Mouse (Mus musculus) spleen, adult 2 months (tissue): ENCODE measurements around the gene Nek5. TPM values are rescaled to one million over a fixed set of nuclear protein-coding genes. Genes with fewer than 3 reads are reported as not detected.

ENCODE experiments used
- DNase-seq, 2 experiments: peaks; one replicate each; pipeline versions ENCODE4 v3.0.0 to v3.0.0-alpha.2; 2012 to 2021; ENCODE audit warnings: low spot score in 2 of 2, low read depth in 1 of 2
- H3K27ac ChIP-seq: fragments of 200-500 bp; 2 replicates; pipeline ENCODE4 v1.5.1; 2012; ENCODE audit warnings: low read length, inconsistent platforms; ENCODE audit not compliant: insufficient read depth
- H3K27me3 ChIP-seq: fragments of 200-500 bp; 2 replicates; pipeline ENCODE4 v1.6.1; 2012; ENCODE audit warnings: mild to moderate bottlenecking, moderate library complexity, low read length, inconsistent platforms; ENCODE audit not compliant: control insufficient read depth, insufficient read depth
- H3K36me3 ChIP-seq: fragments of 200-500 bp; 2 replicates; pipeline ENCODE4 v1.6.1; 2012; ENCODE audit warnings: mild to moderate bottlenecking, low read length, inconsistent platforms; ENCODE audit not compliant: control insufficient read depth, insufficient read depth
- H3K4me1 ChIP-seq: fragments of 200-500 bp; 2 replicates; pipeline ENCODE4 v1.6.1; 2011; ENCODE audit warnings: inconsistent platforms; ENCODE audit not compliant: control insufficient read depth, insufficient read depth, insufficient read length
- H3K4me3 ChIP-seq: fragments of 200-500 bp; 2 replicates; pipeline ENCODE4 v1.5.1; 2011; ENCODE audit warnings: mild to moderate bottlenecking, inconsistent platforms; ENCODE audit not compliant: insufficient read depth, insufficient read length; ENCODE audit errors: extremely low read depth
- CTCF ChIP-seq: fragments of 200-500 bp; IDR thresholded peaks from 2 replicates; pipeline ENCODE4 v1.5.1; 2011; ENCODE audit warnings: mild to moderate bottlenecking, inconsistent platforms; ENCODE audit not compliant: insufficient read depth, insufficient read length, insufficient replicate concordance; ENCODE audit errors: extremely low read depth
- POLR2A ChIP-seq: fragments of 200-500 bp; IDR thresholded peaks from 2 replicates; pipeline ENCODE4 v1.6.1; 2011; ENCODE audit warnings: low read depth, low read length, inconsistent platforms
- WGBS: fragments of 180-500 bp; shearing (Covaris S2); methylation state at CpG from one replicate; pipeline ENCODE4 v1.1.7; 2018; 5-methylcytosine and 5-hydroxymethylcytosine counted together
- polyA plus RNA-seq: library from polyadenylated mRNA; depleted of rRNA; stranded (reverse); fragments of >200 nt; gene quantifications from 2 replicates; pipeline ENCODE4 v1.2.3, GENCODE M21; 2012

The Nek5 gene
- polyA plus RNA-seq, 1 experiment: not detected

- no peak for TF ChIP-seq POLR2A
- no peak for TF ChIP-seq CTCF
- DNase-seq: no peak
- WGBS: 65% methylated on average over 8 of the region's 8 CpGs
Measured at GRCm38 (mm10) chr8:22091568-22091967, 33.3 kb downstream of the Nek5 start.

DNA sequence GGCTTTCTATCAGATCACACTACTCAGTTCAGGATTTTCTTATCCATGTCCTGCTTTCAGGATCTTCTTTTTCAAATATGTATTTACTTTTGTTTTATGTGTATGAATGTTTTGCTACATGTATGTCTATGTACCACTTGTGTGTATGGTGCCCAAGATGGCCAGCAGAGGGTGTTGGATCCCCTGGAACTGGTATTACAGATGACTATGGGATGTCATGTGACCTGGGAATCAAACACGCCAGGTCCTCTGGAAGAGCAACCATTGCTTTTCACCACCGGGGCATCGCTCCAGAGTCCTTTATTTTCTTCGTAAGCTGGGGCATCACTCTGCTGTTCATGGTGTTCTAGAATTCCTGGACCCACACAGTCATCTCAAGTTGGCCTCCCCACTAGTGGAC is 35.6 kb downstream of the Nek5 start:
- WGBS: 93% methylated on average over 4 of the region's 4 CpGs
- DNase-seq: no peak
- H3K4me1 ChIP-seq: no peaks in the 10 kb centered on the region

More at GRCm38 (mm10) chr8:22091568-22091967, 33.3 kb downstream of the Nek5 start:
- no peaks in the 10 kb centered on the region for H3K4me1 ChIP-seq
- no peak overlapping the region for H3K4me3 ChIP-seq
- H3K27ac ChIP-seq: no peak overlapping the region
- H3K27me3 ChIP-seq: no peaks in the 10 kb centered on the region
- no peaks in the 10 kb centered on the region for H3K36me3 ChIP-seq

GRCm38 (mm10) chr8:22079313-22080007 is 45.4 kb downstream of the Nek5 start:
- TF ChIP-seq CTCF: no peak
- TF ChIP-seq POLR2A: no peak
- Histone ChIP-seq H3K4me1 (no peaks in the 10 kb centered on the region), H3K27me3 (no peaks in the 10 kb centered on the region), H3K27ac (no peak overlapping the region), H3K36me3 (no peaks in the 10 kb centered on the region), H3K4me3 (no peak overlapping the region)
- no peak for DNase-seq
- 74% methylated on average over 9 of the region's 9 CpGs for WGBS

More for the DNA sequence above, 35.6 kb downstream of the Nek5 start:
- H3K36me3 ChIP-seq: no peaks in the 10 kb centered on the region
- no peaks in the 10 kb centered on the region for H3K27me3 ChIP-seq
- no peak overlapping the region for H3K4me3 ChIP-seq
- no peak for TF ChIP-seq CTCF
- TF ChIP-seq POLR2A: no peak
- H3K27ac ChIP-seq: no peak overlapping the region

GRCm38 (mm10) chr8:22061126-22061525 is 63.7 kb downstream of the Nek5 start:
- Histone ChIP-seq H3K4me1 (no peaks in the 10 kb centered on the region), H3K27me3 (peaks cover 3% of the 10 kb centered on the region; the same call in 1 of the 2 replicates), H3K36me3 (peaks cover 12% of the 10 kb centered on the region), H3K27ac (no peak overlapping the region), H3K4me3 (peak overlapping the region; percentile 31; the same call in 1 of the 2 replicates)
- TF ChIP-seq CTCF (no peak), POLR2A (no peak)
- WGBS: 5% methylated on average over 3 of the region's 3 CpGs
- DNase-seq: no peak

- TF ChIP-seq POLR2A (peak; percentile 97), CTCF (no peak)
- H3K36me3 ChIP-seq: peaks cover 8% of the 10 kb centered on the region
- WGBS: 2% methylated on average over 36 of the region's 36 CpGs
- H3K27ac ChIP-seq: no peak within 1 kb of the TSS
- peak within 1 kb of the TSS; percentile 68 for H3K4me3 ChIP-seq
- DNase-seq: peak; percentile 94 to 96
- no peaks in the 10 kb centered on the region for H3K4me1 ChIP-seq
- peaks cover 3% of the 10 kb centered on the region; the same call in 1 of the 2 replicates for H3K27me3 ChIP-seq
Measured at GRCm38 (mm10) chr8:22060446-22060889, 64.4 kb downstream of the Nek5 start, which contains the start of gene Alg11. Gene Alg11, plus strand, starts transcription at chr8:22060721.

- WGBS: under 1% methylated on average over 44 of the region's 46 CpGs
- no peak for TF ChIP-seq POLR2A
- TF ChIP-seq CTCF: no peak
- Histone ChIP-seq H3K4me3 (peak within 1 kb of the TSS; percentile 68), H3K36me3 (peaks cover 3% of the 10 kb centered on the region), H3K27me3 (peaks cover 3% of the 10 kb centered on the region; the same call in 1 of the 2 replicates), H3K27ac (no peak within 1 kb of the TSS), H3K4me1 (no peaks in the 10 kb centered on the region)
- DNase-seq: peak in 1 of 2 experiments; percentile 23
Measured at GRCm38 (mm10) chr8:22059821-22060445, 64.9 kb downstream of the Nek5 start, which contains the start of gene Atp7b. Gene Atp7b, minus strand, starts transcription at chr8:22060305.
